Mouse (Mus musculus): ENCODE results near the gene Gm973. TPM values are rescaled to one million over a fixed set of nuclear protein-coding genes. Genes with fewer than 3 reads are reported as not detected.

Gene Gm973
- polyA plus RNA-seq, 1 experiment from 2014 or later: 1.4 TPM

DNA sequence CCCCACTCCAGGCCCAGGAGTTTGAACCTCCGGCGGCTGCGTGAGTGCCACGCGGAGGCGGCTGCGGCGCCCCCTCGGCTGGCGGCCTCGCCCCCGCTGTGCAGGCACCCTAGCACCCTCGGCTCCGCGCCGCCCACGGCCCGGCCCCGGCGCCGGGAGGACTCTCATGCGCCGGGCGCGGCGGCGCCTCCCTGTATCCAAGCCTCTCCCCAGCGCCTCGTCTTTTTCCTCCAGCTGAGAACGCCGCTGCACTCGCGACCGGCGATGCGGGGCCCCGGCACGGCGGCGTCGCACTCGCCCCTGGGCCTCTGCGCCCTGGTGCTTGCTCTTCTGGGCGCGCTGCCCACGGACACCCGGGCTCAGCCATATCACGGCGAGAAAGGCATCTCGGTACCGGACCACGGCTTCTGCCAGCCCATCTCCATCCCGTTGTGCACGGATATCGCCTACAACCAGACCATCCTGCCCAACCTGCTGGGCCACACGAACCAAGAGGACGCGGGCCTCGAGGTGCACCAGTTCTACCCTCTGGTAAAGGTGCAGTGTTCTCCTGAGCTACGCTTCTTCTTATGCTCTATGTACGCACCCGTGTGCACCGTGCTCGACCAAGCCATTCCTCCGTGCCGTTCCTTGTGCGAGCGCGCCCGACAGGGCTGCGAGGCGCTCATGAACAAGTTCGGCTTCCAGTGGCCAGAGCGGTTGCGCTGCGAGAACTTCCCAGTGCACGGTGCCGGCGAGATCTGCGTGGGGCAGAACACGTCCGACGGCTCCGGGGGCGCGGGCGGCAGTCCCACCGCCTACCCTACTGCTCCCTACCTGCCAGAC lies 33.2 kb upstream of the Gm973 start:
- ATAC-seq (ENCODE audit: low FRiP score, low read depth): no peak
- Histone ChIP-seq H3K9ac (peak overlapping the region; percentile 98), H3K4me3 (peak overlapping the region; percentile 93), H3K4me1 (peaks cover 55% of the 10 kb centered on the region), H3K27me3 (no peaks in the 10 kb centered on the region), H3K36me3 (peaks cover 13% of the 10 kb centered on the region), H3K27ac (peak overlapping the region; percentile 98), H3K4me2 (replicated peaks) (peak overlapping the region; percentile 99), H3K9me3 (no peaks in the 10 kb centered on the region)
- WGBS: under 1% methylated on average over 81 of the region's 88 CpGs

DNA sequence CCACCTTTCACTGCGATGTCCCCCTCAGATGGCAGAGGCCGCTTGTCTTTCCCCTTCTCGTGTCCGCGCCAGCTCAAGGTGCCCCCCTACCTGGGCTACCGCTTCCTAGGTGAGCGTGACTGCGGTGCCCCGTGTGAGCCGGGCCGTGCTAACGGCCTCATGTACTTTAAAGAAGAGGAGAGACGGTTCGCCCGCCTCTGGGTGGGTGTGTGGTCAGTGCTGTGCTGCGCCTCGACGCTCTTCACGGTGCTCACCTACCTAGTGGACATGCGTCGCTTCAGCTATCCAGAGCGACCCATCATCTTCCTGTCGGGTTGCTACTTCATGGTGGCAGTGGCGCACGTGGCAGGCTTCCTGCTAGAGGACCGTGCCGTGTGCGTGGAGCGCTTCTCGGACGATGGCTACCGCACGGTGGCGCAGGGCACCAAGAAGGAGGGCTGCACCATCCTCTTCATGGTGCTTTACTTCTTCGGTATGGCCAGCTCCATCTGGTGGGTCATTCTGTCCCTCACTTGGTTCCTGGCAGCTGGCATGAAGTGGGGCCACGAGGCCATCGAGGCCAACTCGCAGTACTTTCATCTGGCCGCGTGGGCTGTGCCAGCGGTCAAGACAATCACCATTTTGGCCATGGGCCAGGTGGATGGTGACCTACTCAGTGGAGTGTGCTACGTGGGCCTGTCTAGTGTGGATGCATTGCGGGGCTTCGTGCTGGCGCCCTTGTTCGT lies 32.4 kb upstream of the Gm973 start:
- 2% methylated on average over 46 of the region's 46 CpGs for WGBS
- Histone ChIP-seq H3K36me3 (peaks cover 13% of the 10 kb centered on the region), H3K9me3 (no peaks in the 10 kb centered on the region), H3K9ac (peak overlapping the region; percentile 98), H3K4me1 (peaks cover 62% of the 10 kb centered on the region), H3K27me3 (no peaks in the 10 kb centered on the region), H3K4me2 (replicated peaks) (peak overlapping the region; percentile 99), H3K27ac (peak overlapping the region; percentile 98; the same call in 1 of the 2 replicates), H3K4me3 (peak overlapping the region; percentile 93)
- peak; percentile 22 for ATAC-seq (ENCODE audit: low FRiP score, low read depth)

DNA sequence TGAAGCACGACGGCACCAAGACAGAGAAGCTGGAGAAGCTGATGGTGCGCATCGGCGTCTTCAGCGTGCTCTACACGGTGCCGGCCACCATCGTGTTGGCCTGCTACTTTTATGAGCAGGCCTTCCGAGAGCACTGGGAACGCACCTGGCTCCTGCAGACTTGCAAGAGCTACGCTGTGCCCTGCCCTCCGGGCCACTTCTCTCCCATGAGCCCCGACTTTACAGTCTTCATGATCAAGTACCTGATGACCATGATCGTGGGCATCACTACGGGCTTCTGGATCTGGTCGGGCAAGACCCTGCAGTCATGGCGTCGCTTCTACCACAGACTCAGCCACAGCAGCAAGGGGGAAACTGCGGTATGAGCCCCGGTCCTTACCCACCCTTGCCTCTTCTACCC lies 31.8 kb upstream of the Gm973 start:
- Histone ChIP-seq H3K4me2 (replicated peaks) (peak overlapping the region; percentile 99), H3K27ac (peak overlapping the region; percentile 98; the same call in 1 of the 2 replicates), H3K9ac (peak overlapping the region; percentile 98), H3K4me1 (peaks cover 68% of the 10 kb centered on the region), H3K9me3 (no peaks in the 10 kb centered on the region), H3K27me3 (no peaks in the 10 kb centered on the region), H3K4me3 (peak overlapping the region; percentile 93), H3K36me3 (peaks cover 17% of the 10 kb centered on the region)
- ATAC-seq (ENCODE audit: low FRiP score, low read depth): no peak
- WGBS: 5% methylated on average over 21 of the region's 21 CpGs

DNA sequence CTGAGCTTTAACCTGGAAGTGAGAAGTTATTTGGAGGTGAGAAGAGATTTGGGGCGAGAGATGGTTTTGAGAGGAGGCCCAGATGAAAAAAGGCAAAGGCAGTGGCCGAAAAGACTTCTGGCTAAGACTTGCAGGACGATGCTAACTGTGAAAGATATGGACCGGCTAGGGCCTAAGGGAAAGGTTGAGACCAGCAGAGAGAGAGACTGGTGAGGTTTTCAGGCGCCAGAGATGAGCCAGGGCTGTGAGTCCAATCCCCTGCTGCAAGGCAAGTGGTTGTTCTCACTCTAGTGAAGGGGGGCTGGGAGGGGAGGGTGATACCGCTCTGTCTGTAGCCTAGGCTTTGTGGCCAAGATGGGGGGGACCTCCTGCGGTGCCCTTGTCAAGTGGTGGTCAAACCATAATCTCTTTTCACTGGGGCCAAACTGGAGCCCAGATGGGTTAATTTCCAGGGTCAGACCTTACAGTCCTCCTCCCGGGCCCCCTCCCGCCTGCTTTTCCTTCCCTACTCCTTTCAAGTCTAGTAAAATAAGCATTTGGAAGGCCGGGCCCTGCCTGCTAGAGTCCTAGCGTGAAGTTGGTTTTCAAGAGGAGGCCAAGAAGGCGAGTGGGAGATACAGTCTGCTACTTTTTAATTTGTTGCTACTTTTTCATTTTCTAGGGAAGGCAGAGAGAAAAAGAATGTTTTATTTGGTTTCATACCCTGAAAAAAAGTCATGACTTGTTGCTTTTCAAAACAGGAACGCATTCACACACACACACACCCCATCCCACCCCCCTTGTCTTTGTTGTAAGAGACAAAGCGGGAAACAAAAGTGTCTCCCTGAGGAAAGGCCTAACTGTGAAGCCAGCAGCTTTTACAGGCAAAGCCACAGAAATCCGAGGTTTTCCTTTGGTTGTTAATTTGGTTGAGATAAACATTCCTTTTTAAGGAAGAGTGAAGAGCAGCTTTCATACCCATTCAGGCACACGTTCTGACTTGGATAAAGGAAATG lies 31.0 kb upstream of the Gm973 start:
- H3K9me3 ChIP-seq: no peaks in the 10 kb centered on the region
- H3K4me2 ChIP-seq (replicated peaks): peak overlapping the region; percentile 99
- peak overlapping the region; percentile 93 for H3K4me3 ChIP-seq
- no peak for ATAC-seq (ENCODE audit: low FRiP score, low read depth)
- H3K36me3 ChIP-seq: peaks cover 20% of the 10 kb centered on the region
- no peaks in the 10 kb centered on the region for H3K27me3 ChIP-seq
- H3K27ac ChIP-seq: peak overlapping the region; percentile 98; the same call in 1 of the 2 replicates
- peaks cover 64% of the 10 kb centered on the region for H3K4me1 ChIP-seq
- 4% methylated on average over 16 of the region's 16 CpGs for WGBS
- peak overlapping the region; percentile 98 for H3K9ac ChIP-seq

DNA sequence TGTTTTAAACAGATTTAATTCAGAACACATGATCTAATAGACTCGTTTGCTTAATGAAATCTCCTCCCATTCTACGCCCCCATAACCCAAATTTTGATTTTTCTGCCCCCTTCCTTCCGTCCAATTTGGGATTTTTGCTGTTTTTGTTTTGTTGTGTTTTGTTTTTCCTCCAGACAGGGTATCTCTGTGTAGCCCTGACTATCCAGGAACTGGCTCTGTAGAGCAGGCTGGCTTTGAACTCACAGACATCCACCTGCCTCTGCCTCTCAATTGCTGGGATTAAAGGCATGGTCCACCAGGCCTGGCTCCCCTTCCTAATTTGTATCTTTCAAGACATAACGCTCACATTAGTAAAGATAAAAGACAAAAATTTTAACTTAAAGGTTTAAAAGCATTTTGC lies 30.3 kb upstream of the Gm973 start:
- Histone ChIP-seq H3K4me1 (peaks cover 57% of the 10 kb centered on the region), H3K36me3 (peaks cover 25% of the 10 kb centered on the region), H3K9ac (peak overlapping the region; percentile 98), H3K4me3 (peak overlapping the region; percentile 93), H3K27ac (no peak overlapping the region), H3K9me3 (no peaks in the 10 kb centered on the region), H3K4me2 (replicated peaks) (peak overlapping the region; percentile 99), H3K27me3 (no peaks in the 10 kb centered on the region)
- WGBS: 52% methylated on average over 4 of the region's 4 CpGs
- ATAC-seq (ENCODE audit: low FRiP score, low read depth): no peak

DNA sequence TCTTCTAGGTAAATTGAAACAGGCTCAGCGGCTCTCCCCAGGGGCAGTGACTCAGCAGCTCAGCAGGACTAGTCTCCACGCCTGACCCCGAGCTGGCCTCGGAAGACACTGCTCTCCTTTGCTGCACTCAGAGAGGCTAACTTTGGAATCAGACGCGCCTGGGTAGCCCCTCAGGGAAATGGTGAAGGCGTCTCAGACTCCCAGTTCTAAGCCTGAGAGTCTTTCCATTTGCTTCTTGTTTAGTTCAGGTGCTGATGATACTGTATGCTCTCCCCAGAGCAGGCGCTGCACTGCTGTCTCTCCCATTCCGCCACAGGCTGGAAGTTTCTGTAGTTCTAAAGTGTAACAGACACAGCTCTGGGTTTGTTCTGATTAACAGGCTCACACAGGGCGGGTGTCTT lies 28.4 kb upstream of the Gm973 start:
- WGBS: 11% methylated on average over 10 of the region's 10 CpGs
- peaks cover 70% of the 10 kb centered on the region for H3K4me1 ChIP-seq
- no peaks in the 10 kb centered on the region for H3K27me3 ChIP-seq
- H3K4me3 ChIP-seq: peak overlapping the region; percentile 29
- peak overlapping the region; percentile 59 for H3K4me2 ChIP-seq (replicated peaks)
- peak overlapping the region; percentile 56 for H3K9ac ChIP-seq
- peaks cover 25% of the 10 kb centered on the region for H3K36me3 ChIP-seq
- peak overlapping the region; percentile 61 for H3K27ac ChIP-seq
- no peak for ATAC-seq (ENCODE audit: low FRiP score, low read depth)
- no peaks in the 10 kb centered on the region for H3K9me3 ChIP-seq

DNA sequence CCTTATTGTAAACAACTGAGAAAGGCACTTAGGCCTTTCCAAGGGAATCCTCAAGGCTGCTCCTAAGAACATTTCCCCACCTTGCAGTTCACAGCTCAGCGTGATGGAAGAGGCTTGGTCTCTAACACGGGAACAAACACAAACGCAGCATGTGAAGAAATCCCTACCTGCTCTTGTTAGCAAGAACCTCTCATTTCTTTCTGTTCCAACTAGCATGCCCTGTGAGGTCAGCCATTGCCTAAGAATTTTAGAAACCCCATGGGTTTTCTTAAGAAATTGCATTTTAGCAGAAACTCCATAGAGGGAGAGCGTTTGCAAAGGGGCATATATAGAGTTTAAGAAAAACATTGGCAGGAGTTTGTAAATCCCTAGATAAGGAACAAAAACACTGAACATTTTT lies 27.6 kb upstream of the Gm973 start:
- 43% methylated on average over 4 of the region's 4 CpGs for WGBS
- Histone ChIP-seq H3K4me3 (no peak overlapping the region), H3K27me3 (no peaks in the 10 kb centered on the region), H3K4me2 (replicated peaks) (peak overlapping the region; percentile 59; the same call in 1 of the 2 replicates), H3K36me3 (peaks cover 25% of the 10 kb centered on the region), H3K4me1 (peaks cover 75% of the 10 kb centered on the region), H3K9ac (no peak overlapping the region), H3K27ac (no peak overlapping the region; the same call in 1 of the 2 replicates), H3K9me3 (no peaks in the 10 kb centered on the region)
- ATAC-seq (ENCODE audit: low FRiP score, low read depth): no peak

DNA sequence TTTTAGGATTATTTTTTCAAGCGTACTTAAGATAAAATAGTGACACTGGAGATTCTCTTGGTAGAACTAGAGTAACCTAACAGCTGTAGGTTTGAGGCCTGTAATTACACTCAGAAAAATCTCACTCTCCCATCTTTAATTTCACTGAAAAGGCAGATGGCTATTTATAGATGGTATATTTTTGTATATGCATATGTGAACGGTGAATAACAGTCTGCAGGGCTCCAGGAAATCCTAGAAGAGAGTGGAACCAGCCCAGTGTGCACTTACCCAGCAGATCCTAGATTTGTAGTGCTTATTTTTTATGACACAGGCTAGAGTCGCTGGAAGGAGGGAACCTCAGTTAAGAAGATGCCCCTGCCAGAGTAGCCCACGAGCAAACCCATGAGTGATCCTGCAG lies 27.1 kb upstream of the Gm973 start:
- H3K27ac ChIP-seq: peak overlapping the region; percentile 48; the same call in 1 of the 2 replicates
- H3K27me3 ChIP-seq: no peaks in the 10 kb centered on the region
- H3K4me1 ChIP-seq: peaks cover 74% of the 10 kb centered on the region
- 30% methylated on average over 4 of the region's 4 CpGs for WGBS
- peak overlapping the region; percentile 9; the same call in 1 of the 2 replicates for H3K4me2 ChIP-seq (replicated peaks)
- H3K4me3 ChIP-seq: no peak overlapping the region
- H3K36me3 ChIP-seq: peaks cover 25% of the 10 kb centered on the region
- no peak overlapping the region for H3K9ac ChIP-seq
- ATAC-seq (ENCODE audit: low FRiP score, low read depth): no peak
- H3K9me3 ChIP-seq: no peaks in the 10 kb centered on the region

DNA sequence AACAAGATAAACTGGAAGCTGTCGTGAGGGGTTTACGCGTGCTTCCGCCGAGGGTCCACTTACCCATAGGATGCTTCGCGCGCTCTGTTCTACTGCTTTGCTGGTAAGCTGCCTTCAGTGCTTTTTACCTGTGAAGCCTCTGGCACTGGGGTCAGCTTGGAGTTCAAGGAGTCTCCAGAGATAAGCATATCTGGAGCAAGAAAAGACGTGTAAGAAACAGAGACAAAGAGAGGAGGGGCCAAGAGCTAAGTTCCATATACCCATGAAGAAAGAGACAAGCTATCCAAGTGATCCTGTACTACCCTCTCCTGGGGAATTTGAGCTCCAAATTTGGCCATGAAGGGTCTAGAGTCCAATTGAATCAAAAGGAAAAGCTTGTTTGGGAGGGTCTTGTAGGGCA lies 24.5 kb upstream of the Gm973 start:
- WGBS: 85% methylated on average over 9 of the region's 9 CpGs
- Histone ChIP-seq H3K27me3 (no peaks in the 10 kb centered on the region), H3K27ac (no peak overlapping the region), H3K9ac (no peak overlapping the region), H3K9me3 (no peaks in the 10 kb centered on the region), H3K4me3 (no peak overlapping the region), H3K4me2 (replicated peaks) (no peak overlapping the region), H3K36me3 (peaks cover 16% of the 10 kb centered on the region), H3K4me1 (peaks cover 60% of the 10 kb centered on the region)
- ATAC-seq (ENCODE audit: low FRiP score, low read depth): no peak

DNA sequence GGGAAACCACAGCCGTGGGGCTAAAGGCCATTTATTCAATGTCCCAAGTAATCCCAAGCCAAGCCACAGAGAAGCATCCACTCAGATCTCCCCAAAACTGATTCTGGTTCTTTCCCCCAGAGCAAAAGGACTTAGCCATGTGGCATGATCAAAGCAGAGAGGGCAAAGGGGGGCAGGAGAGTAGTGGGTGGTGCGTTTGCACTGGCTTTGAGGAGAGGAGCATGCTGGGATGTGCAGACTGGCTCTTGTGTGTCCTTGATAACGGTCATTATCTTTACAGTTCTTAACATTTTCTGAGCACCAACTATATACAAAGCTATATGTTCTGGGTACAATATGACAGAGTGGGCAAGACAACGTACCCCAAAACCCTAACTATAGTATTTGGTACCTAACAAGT lies 23.6 kb upstream of the Gm973 start:
- Histone ChIP-seq H3K4me2 (replicated peaks) (no peak overlapping the region), H3K4me3 (no peak overlapping the region), H3K36me3 (peaks cover 16% of the 10 kb centered on the region), H3K4me1 (peaks cover 53% of the 10 kb centered on the region), H3K9ac (no peak overlapping the region), H3K9me3 (no peaks in the 10 kb centered on the region), H3K27me3 (no peaks in the 10 kb centered on the region), H3K27ac (no peak overlapping the region)
- 55% methylated on average over 4 of the region's 4 CpGs for WGBS
- no peak for ATAC-seq (ENCODE audit: low FRiP score, low read depth)

DNA sequence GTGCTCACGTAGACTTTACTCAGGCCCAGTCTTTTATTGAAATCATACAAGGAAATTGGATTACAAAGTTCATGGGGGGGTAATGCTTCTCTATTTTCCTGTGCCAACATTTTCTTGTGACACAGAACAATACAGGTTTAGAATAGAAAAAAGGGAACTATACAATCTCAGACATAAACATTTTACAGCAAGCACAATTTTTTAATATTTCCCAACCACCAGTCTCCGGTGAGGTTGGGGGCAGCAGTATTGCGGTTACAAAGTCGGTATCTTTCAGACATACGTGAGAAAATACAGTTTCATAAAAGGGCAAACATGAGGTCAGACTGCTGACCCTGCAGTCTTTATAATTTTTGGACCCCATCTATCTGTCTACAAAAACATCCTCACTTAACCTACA lies 20.1 kb upstream of the Gm973 start:
- Histone ChIP-seq H3K4me2 (replicated peaks) (no peak overlapping the region), H3K9me3 (no peaks in the 10 kb centered on the region), H3K27ac (no peak overlapping the region), H3K27me3 (no peaks in the 10 kb centered on the region), H3K4me3 (no peak overlapping the region), H3K4me1 (peaks cover 37% of the 10 kb centered on the region), H3K9ac (no peak overlapping the region), H3K36me3 (no peaks in the 10 kb centered on the region; the same call in 1 of the 2 replicates)
- WGBS: 91% methylated on average over 5 of the region's 5 CpGs
- ATAC-seq (ENCODE audit: low FRiP score, low read depth): no peak
